Mouse (Mus musculus) midbrain, embryonic 15.5 days (tissue): ENCODE measurements at regions not wholly inside any gene's neighbourhood (a gene's known extent, or its start where the extent isn't known, plus 50 kb on each side); places are given as distances from the start of the nearest gene placed in this dataset.
A peak's percentile ranks its signal among the peaks of the same experiment; 100 is the strongest.

Source experiments
- ATAC-seq: fragments of 200-750 bp; cut with Nextera tagmentation; replicated peaks from 2 replicates; pipeline ENCODE4 v1.8.0; 2017; ENCODE audit warnings: moderate TSS enrichment
- H3K27ac ChIP-seq: fragments of 300-500 bp; sonication (generic); 2 replicates; pipeline ENCODE4 v1.5.1; 2015; ENCODE audit warnings: mild to moderate bottlenecking, inconsistent platforms
- H3K27me3 ChIP-seq: fragments of 300-500 bp; sonication (generic); replicated peaks from 2 replicates; pipeline ENCODE4 v1.6.1; 2015; ENCODE audit warnings: inconsistent platforms
- H3K36me3 ChIP-seq: fragments of 300-500 bp; sonication (generic); replicated peaks from 2 replicates; pipeline ENCODE4 v1.6.1; 2015; ENCODE audit warnings: inconsistent platforms
- H3K4me1 ChIP-seq: fragments of 300-500 bp; sonication (generic); 2 replicates; pipeline ENCODE4 v1.6.1; 2015; ENCODE audit warnings: inconsistent platforms
- H3K4me2 ChIP-seq: fragments of 300-500 bp; sonication (generic); 2 replicates; pipeline ENCODE4 v1.6.1; 2015; ENCODE audit warnings: inconsistent platforms, mild to moderate bottlenecking, moderate library complexity
- H3K4me3 ChIP-seq: fragments of 300-500 bp; sonication (generic); 2 replicates; pipeline ENCODE4 v1.5.1; 2015; ENCODE audit warnings: mild to moderate bottlenecking, inconsistent platforms
- H3K9ac ChIP-seq: fragments of 300-500 bp; sonication (generic); 2 replicates; pipeline ENCODE4 v1.6.1; 2015; ENCODE audit warnings: mild to moderate bottlenecking, inconsistent platforms
- H3K9me3 ChIP-seq: fragments of 300-500 bp; sonication (generic); 2 replicates; pipeline ENCODE4 v1.6.1; 2016; ENCODE audit warnings: inconsistent platforms
- WGBS: fragments of 180-500 bp; shearing (Covaris S2); methylation state at CpG from one replicate; pipeline ENCODE4 v1.1.7; 2015; ENCODE audit warnings: mixed read lengths; 5-methylcytosine and 5-hydroxymethylcytosine counted together

DNA sequence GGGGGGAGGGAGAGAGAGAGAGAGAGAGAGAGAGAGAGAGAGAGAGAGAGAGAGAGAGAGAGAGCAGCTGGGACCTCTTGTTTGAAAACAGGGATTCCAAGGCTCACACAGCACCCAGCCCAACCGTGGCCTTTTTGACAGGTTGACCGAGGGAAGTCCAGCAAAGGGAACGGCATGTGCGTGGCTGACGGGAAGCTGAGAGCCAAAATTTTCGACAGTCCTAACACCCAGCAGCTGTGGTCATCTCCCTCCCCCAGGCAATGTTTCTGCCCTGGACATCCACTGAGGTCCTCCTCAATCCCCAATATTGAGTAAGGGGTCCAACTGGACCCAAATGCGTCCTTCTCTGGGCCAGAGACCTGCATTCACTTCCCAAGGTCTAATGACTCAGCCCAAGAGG is 85.2 kb upstream of the Gm26897 start:
- H3K4me3 ChIP-seq: no peak overlapping the region
- H3K27me3 ChIP-seq: no peaks in the 10 kb centered on the region
- H3K36me3 ChIP-seq: no peaks in the 10 kb centered on the region
- no peak overlapping the region for H3K9ac ChIP-seq
- 0 out of 2 replicates have a peak, but pooled peaks have one; percentile 18 for ATAC-seq
- H3K9me3 ChIP-seq: no peaks in the 10 kb centered on the region
- peak overlapping the region; percentile 60 for H3K27ac ChIP-seq
- H3K4me1 ChIP-seq: peaks cover 31% of the 10 kb centered on the region
- peak overlapping the region; percentile 10; the same call in 1 of the 2 replicates for H3K4me2 ChIP-seq
- WGBS: 39% methylated on average over 7 of the region's 7 CpGs

DNA sequence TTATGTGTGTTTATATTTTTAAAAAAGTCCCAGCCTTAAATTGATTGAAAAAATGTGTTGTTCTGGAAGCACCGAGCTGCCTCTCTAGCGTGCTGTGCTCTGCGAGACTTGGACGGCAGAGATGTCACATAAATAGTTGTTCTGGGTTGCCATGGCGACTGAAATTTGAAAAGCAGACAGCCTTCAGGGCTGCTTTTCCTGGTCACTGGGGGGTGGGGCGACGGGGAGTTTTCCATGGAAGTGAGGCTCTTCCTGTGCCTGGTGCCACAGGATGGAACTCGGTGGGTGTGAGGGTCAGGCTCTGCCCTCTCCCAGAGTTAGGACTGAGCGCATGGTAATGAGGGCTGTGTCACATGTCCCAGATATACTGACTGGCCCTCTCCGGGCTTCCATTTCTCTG is 84.7 kb upstream of the Gm26897 start:
- Histone ChIP-seq H3K9me3 (no peaks in the 10 kb centered on the region), H3K36me3 (no peaks in the 10 kb centered on the region), H3K27me3 (no peaks in the 10 kb centered on the region), H3K4me2 (peak overlapping the region; percentile 10; the same call in 1 of the 2 replicates), H3K4me1 (peaks cover 31% of the 10 kb centered on the region), H3K4me3 (no peak overlapping the region), H3K9ac (no peak overlapping the region), H3K27ac (peak overlapping the region; percentile 60)
- 5% methylated on average over 10 of the region's 10 CpGs for WGBS
- ATAC-seq: peak; percentile 86

DNA sequence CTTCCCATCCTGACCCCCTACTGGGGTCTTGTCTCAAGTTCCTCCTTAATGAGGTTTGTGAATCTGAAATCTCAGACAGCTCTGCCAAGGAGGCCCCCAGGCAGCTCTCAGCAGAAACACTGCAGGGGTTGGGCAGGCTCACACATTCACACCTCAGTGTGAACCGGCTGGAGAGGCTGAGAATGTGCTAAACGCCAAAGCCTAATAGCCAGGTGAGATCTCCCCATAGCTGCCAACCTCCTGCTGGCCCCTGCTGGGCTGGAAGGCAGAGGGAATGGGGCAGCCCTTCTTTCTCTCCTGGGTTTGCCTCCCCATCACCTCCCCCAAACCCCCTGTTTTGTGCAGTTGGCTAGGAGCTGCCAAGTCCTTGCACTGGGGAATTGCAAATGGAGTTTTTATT is 81.3 kb upstream of the Gm26897 start:
- Histone ChIP-seq H3K4me1 (peaks cover 30% of the 10 kb centered on the region), H3K4me2 (no peak overlapping the region), H3K36me3 (no peaks in the 10 kb centered on the region), H3K9me3 (no peaks in the 10 kb centered on the region), H3K9ac (no peak overlapping the region), H3K27me3 (no peaks in the 10 kb centered on the region), H3K4me3 (no peak overlapping the region), H3K27ac (0 out of 2 replicates have a peak overlapping the region, but pooled peaks have one; percentile 20)
- no peak for ATAC-seq
- WGBS: 33% methylated on average over 2 of the region's 2 CpGs

DNA sequence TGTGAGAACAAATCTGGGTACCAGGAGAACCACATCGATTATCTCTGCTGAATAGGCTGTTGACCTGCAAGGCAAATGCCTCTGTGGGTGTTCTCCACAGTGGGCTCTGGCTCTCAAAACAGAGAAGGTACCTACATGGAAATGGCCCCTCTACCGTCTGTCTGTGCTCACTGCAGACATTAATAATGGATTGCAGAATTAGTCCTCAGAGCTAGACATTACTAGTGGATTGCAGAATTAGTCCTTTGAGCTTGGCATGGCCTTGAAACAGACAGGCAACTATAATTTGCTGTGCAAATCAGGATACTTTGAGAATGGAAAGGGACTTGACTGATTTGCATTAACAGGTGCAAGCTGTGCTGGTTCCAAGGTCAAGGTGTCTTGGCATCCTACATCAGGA is 77.3 kb upstream of the Gm26897 start:
- H3K4me1 ChIP-seq: peaks cover 30% of the 10 kb centered on the region

DNA sequence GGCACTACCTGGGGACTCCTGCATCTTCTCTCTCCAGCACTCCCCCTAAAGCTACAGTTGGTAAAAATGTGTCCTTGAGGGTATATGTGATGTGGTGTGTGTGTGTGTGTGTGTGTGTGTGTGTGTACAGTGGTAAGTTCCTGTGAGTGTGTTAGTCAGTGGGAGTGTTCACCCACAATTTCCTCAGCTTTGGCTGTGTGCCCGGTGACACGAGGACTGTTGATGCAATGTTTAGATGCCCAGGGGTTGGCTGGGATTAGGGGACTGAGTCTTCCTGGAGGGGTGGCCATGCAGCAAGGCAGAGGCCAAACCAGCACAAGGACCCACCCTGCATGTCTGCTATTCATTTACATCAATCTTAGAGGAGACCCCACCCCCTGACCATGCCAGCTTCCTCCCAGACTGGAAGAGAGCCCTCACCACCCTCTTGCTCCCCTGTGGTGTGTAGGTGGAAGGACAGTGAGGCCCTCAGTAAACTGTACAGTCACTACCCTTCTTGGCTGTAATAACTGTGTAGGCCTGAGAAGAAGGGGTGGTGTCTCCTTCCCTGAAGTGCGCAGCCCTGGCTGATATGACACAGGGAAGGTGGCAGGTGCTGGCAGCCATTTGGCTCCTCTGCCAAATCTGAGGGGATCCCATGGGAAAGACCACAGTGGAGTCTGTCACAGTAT is 75.8 kb upstream of the Gm26897 start:
- peaks cover 30% of the 10 kb centered on the region for H3K4me1 ChIP-seq
- H3K36me3 ChIP-seq: no peaks in the 10 kb centered on the region
- no peak overlapping the region for H3K4me2 ChIP-seq
- 78% methylated on average over 3 of the region's 3 CpGs for WGBS
- H3K9me3 ChIP-seq: no peaks in the 10 kb centered on the region
- H3K27me3 ChIP-seq: no peaks in the 10 kb centered on the region
- no peak for ATAC-seq
- H3K27ac ChIP-seq: no peak overlapping the region
- H3K9ac ChIP-seq: no peak overlapping the region
- H3K4me3 ChIP-seq: no peak overlapping the region

More for the DNA sequence above, 77.3 kb upstream of the Gm26897 start:
- WGBS: 81% methylated on average over 2 of the region's 2 CpGs
- Histone ChIP-seq H3K4me3 (no peak overlapping the region), H3K36me3 (no peaks in the 10 kb centered on the region), H3K27me3 (no peaks in the 10 kb centered on the region), H3K4me2 (no peak overlapping the region), H3K9ac (no peak overlapping the region), H3K9me3 (no peaks in the 10 kb centered on the region), H3K27ac (no peak overlapping the region)
- ATAC-seq: no peak

DNA sequence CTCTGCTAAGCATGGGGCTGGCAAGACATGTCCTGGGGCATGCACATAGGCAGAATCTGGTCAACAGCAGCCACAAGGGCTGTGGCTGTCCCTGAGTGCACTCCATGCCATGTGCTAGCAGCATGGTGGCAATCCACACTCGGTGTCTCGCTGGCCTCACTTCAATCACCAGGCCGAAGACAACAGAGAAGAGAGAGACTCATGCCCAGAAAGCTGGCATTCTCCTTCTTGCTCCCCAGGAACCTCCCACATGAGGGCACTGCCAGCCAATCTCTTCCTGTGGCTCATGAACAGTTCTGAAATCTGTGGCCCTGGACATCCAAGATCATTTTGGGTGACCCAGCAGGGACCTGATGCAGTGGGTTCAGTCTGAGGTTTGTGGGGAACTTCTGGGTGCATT is 74.5 kb upstream of the Gm26897 start:
- no peak overlapping the region for H3K4me2 ChIP-seq
- H3K27ac ChIP-seq: peak overlapping the region; percentile 87; the same call in 1 of the 2 replicates
- no peak overlapping the region for H3K4me3 ChIP-seq
- no peaks in the 10 kb centered on the region for H3K9me3 ChIP-seq
- H3K27me3 ChIP-seq: no peaks in the 10 kb centered on the region
- no peak for ATAC-seq
- no peaks in the 10 kb centered on the region for H3K36me3 ChIP-seq
- WGBS: 84% methylated on average over 3 of the region's 3 CpGs
- peaks cover 30% of the 10 kb centered on the region for H3K4me1 ChIP-seq
- no peak overlapping the region for H3K9ac ChIP-seq

DNA sequence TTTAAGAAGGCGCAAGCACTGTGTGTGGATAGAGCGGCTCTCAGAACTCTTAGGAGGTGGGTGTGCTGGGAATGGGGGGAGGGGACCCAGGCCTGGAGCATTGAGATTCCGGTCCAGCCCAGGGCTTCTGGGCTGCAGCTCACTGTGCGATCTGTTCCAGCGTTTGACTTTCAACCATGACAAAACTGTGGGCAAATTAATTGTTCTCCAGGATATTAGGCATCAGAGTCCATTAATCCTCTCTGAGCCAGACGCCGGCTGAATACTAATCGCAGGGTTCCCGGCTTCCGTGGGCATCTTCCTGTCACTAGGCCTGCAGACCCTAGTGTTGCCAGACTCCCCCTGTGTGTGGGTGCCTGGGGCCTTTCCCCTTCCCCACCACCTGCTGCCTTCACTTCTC is 73.3 kb upstream of the Gm26897 start:
- Histone ChIP-seq H3K36me3 (no peaks in the 10 kb centered on the region), H3K4me1 (peaks cover 38% of the 10 kb centered on the region), H3K4me2 (peak overlapping the region; percentile 17; the same call in 1 of the 2 replicates), H3K27ac (peak overlapping the region; percentile 87), H3K9me3 (no peaks in the 10 kb centered on the region), H3K9ac (no peak overlapping the region), H3K27me3 (no peaks in the 10 kb centered on the region), H3K4me3 (no peak overlapping the region)
- whole genome bisulfite sequencing: 8% methylated on average over 10 of the region's 10 CpGs
- peak; percentile 87 for ATAC-seq

DNA sequence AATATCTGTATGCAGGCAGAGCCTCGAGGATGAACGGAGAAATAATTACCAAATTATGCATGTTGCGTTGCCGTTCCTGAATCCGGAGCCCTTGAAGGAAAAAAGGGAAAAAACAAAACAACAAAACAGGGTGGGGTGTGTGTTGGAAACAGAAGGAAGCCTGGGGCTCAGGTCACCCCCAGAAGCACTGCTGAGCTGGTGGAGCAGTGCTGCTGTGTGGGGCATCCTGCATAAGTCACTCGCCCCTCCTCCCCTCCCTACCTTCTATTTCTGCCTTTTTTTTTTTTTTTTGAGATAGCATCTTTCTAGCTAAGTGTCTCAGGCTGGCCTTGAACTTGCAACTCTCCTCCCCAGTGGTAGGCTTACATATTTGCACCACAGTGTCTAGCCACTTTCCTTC is 72.8 kb upstream of the Gm26897 start:
- H3K36me3 ChIP-seq: no peaks in the 10 kb centered on the region
- no peaks in the 10 kb centered on the region for H3K9me3 ChIP-seq
- 0 out of 2 replicates have a peak overlapping the region, but pooled peaks have one; percentile 17 for H3K4me2 ChIP-seq
- no peaks in the 10 kb centered on the region for H3K27me3 ChIP-seq
- 23% methylated on average over 6 of the region's 6 CpGs for WGBS
- H3K4me3 ChIP-seq: no peak overlapping the region
- peak overlapping the region; percentile 87 for H3K27ac ChIP-seq
- H3K4me1 ChIP-seq: peaks cover 39% of the 10 kb centered on the region
- H3K9ac ChIP-seq: no peak overlapping the region
- ATAC-seq: peak; percentile 22; the same call in 1 of the 2 replicates

DNA sequence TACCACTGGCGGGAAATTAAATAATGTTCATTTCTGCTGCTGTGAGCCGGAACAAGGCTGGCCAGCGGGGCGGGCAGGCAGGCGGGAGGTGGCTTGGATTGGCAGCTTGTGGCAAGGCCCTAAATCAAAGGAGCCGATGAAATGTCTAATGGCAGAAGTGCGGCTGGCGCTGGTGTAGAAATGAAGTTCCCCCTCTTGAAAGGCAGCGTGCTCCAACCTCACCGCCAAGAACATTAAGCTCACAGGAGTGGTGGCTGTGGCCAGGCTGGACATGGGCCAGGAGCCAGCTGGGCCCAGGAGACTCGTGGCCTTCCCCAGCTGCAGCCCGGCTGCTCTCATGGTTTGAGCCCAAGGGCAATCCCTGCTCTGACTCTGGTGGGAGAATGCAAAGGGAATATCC is 71.8 kb upstream of the Gm26897 start:
- Histone ChIP-seq H3K27me3 (no peaks in the 10 kb centered on the region), H3K9ac (no peak overlapping the region), H3K4me2 (no peak overlapping the region), H3K4me3 (no peak overlapping the region), H3K27ac (peak overlapping the region; percentile 87), H3K36me3 (no peaks in the 10 kb centered on the region), H3K9me3 (no peaks in the 10 kb centered on the region), H3K4me1 (peaks cover 39% of the 10 kb centered on the region)
- no peak for ATAC-seq
- WGBS: 26% methylated on average over 12 of the region's 12 CpGs

DNA sequence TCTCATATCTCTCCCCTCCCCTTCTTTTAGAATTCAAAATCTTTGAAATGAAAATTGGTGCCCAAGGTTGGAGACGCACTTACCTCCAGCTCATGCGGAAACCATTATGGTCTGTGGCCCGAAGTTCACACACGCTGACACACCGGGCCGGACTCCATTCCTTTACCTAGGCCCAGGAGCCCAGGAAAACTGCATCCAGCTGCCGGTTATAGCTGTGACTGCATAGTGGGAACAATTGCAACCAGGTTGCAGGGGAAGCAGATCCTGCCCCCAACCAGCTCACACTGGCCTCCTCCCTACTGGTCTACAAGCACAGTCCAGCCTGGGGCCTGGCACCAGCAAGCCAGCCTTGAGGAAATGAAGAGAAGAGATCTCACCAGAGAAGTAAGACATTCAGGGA is 69.9 kb upstream of the Gm26897 start:
- ATAC-seq: no peak
- Histone ChIP-seq H3K4me2 (no peak overlapping the region), H3K9me3 (no peaks in the 10 kb centered on the region), H3K27ac (no peak overlapping the region), H3K36me3 (no peaks in the 10 kb centered on the region), H3K9ac (no peak overlapping the region), H3K4me1 (peaks cover 39% of the 10 kb centered on the region), H3K27me3 (no peaks in the 10 kb centered on the region), H3K4me3 (no peak overlapping the region)
- WGBS: 80% methylated on average over 7 of the region's 7 CpGs

DNA sequence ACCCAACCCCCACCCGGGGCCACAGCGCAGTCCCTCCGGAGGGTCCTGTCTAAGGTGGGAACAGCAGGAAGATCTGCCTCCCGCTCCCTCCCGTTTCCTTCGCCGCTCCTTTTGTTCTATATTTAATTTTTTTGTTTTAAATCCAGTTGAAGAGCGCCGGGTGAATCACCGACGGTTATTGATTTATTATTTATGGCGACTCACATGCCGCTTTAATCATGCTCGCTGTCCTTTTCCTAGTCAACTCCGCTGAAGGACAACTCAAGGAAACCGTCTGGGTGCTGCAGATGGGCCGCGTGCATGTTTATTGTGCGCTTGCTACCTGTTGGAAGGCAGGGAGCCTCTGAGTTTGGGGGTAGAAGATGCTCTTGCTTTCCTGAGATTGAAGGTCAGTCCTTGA is 68.3 kb upstream of the Gm26897 start:
- H3K27ac ChIP-seq: peak overlapping the region; percentile 40
- no peaks in the 10 kb centered on the region for H3K9me3 ChIP-seq
- 63% methylated on average over 19 of the region's 19 CpGs for WGBS
- H3K4me3 ChIP-seq: no peak overlapping the region
- no peak overlapping the region for H3K9ac ChIP-seq
- H3K4me2 ChIP-seq: no peak overlapping the region
- H3K36me3 ChIP-seq: no peaks in the 10 kb centered on the region
- H3K4me1 ChIP-seq: peaks cover 28% of the 10 kb centered on the region
- H3K27me3 ChIP-seq: no peaks in the 10 kb centered on the region
- no peak for ATAC-seq

DNA sequence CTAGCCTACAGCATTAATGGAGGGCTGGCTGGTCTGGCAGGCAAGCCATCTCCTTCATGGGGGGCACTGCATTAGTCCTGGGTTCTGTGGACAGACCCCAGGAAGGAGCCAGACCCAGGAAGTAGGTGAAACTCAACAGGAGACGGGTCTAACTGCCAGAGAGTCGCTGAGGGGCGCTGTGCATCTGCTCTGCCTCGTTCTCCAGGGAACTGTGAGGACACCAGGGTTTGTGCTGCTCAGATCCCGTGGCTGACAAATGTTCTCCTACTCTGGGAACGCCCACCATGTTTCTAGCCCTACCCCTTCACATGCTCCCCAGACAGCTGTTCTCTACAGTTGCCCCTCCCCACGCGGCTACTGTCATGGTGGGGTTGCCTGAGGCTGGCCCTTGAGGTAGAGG is 67.7 kb upstream of the Gm26897 start:
- no peak overlapping the region for H3K9ac ChIP-seq
- H3K4me2 ChIP-seq: no peak overlapping the region
- peak overlapping the region; percentile 30 for H3K27ac ChIP-seq
- ATAC-seq: no peak
- H3K4me3 ChIP-seq: no peak overlapping the region
- H3K4me1 ChIP-seq: peaks cover 22% of the 10 kb centered on the region
- no peaks in the 10 kb centered on the region for H3K9me3 ChIP-seq
- H3K27me3 ChIP-seq: no peaks in the 10 kb centered on the region
- 76% methylated on average over 8 of the region's 8 CpGs for WGBS
- no peaks in the 10 kb centered on the region for H3K36me3 ChIP-seq

DNA sequence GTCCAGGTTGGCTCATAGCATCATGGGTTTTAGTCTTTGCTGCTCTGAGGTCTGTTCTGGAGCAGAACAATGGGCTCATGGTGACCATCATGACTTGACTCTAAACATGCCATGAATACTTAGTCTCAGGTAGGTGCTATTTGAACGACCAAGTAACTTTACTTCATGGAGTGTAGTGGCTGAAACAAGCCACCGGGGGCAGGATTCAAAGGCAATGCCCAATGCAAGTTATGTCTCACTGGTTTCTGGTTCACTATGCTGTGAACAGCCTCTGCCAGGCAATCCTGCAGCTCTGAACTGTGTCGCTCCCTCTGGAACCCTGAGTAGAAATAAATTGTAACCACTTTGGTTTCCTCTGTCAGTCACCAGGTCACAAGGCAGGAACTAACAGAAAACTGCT is 65.8 kb upstream of the Gm26897 start:
- ATAC-seq: no peak
- Histone ChIP-seq H3K36me3 (no peaks in the 10 kb centered on the region), H3K9me3 (no peaks in the 10 kb centered on the region), H3K4me1 (peaks cover 16% of the 10 kb centered on the region; the same call in 1 of the 2 replicates), H3K27ac (no peak overlapping the region), H3K27me3 (no peaks in the 10 kb centered on the region), H3K4me3 (no peak overlapping the region), H3K4me2 (no peak overlapping the region), H3K9ac (no peak overlapping the region)
- 77% methylated on average over 3 of the region's 3 CpGs for WGBS
